In the genomic region with DNA sequence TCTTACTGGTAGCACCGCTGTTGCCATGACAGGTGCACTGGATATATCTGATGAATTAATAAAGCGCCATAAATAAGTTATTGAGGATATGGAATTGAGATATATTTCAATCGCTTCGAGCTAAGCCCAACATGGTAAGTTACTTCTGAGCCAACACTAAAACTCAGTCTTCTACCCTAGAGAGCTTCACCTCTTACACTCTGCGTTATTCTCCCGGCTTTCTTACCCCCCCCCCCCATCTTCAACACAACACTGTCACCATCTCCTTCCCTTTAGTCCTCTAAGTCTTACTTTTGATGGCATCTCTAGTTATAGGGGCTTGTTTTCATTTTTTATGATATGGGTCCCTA, we compare ENCODE assay signal across 11 mouse cellular contexts. TPM values are rescaled to one million over a fixed set of nuclear protein-coding genes. Genes with fewer than 3 reads are reported as not detected.
DNase-seq lines count a peak whose midpoint lies in the region; ATAC-seq lines count a peak whose summit lies in the region.
"Had no signal": no experiment of that assay in that cellular context is flagged by ENCODE, and none has a peak within 500 bp of the region (broad histone marks: within the 10 kb centered on the region; RNA-seq: fewer than 3 reads in every experiment).

No protein-coding gene starts in this region.

- H3K27me3 ChIP-seq in limb, embryonic 13.5 days: no peaks in the 10 kb centered on the region
- H3K27me3 ChIP-seq in limb, embryonic 10.5 days (ENCODE audit: low read depth, poor library complexity, severe bottlenecking): no peaks in the 10 kb centered on the region
- no peaks in the 10 kb centered on the region for H3K27me3 ChIP-seq in midbrain, embryonic 12.5 days
- H3K27me3 ChIP-seq in midbrain, embryonic 14.5 days (ENCODE audit: control insufficient read depth, insufficient read depth, low read length): no peaks in the 10 kb centered on the region
- H3K27me3 ChIP-seq: embryonic facial prominence, embryonic 13.5 days; embryonic facial prominence, embryonic 15.5 days had no signal

- H3K4me2 ChIP-seq in limb, embryonic 13.5 days (replicated peaks): no peak overlapping the region
- no peak overlapping the region for H3K4me2 ChIP-seq in midbrain, embryonic 12.5 days (replicated peaks)
- no peak overlapping the region for H3K4me2 ChIP-seq in midbrain, embryonic 14.5 days (ENCODE audit: low read length)
- H3K4me2 ChIP-seq: embryonic facial prominence, embryonic 13.5 days; embryonic facial prominence, embryonic 15.5 days; forebrain, embryonic 12.5 days; forebrain, embryonic 15.5 days had no signal

- no peaks in the 10 kb centered on the region for H3K36me3 ChIP-seq in limb, embryonic 13.5 days
- no peaks in the 10 kb centered on the region for H3K36me3 ChIP-seq in limb, embryonic 10.5 days
- H3K36me3 ChIP-seq in midbrain, embryonic 12.5 days: no peaks in the 10 kb centered on the region
- H3K36me3 ChIP-seq in midbrain, embryonic 14.5 days (ENCODE audit: control insufficient read depth, insufficient read depth, low read length): no peaks in the 10 kb centered on the region
- H3K36me3 ChIP-seq: embryonic facial prominence, embryonic 13.5 days; embryonic facial prominence, embryonic 15.5 days; forebrain, embryonic 10.5 days; forebrain, embryonic 12.5 days; forebrain, embryonic 15.5 days had no signal

- H3K4me3 ChIP-seq in limb, embryonic 13.5 days: no peak overlapping the region
- H3K4me3 ChIP-seq in limb, embryonic 10.5 days: no peak overlapping the region
- H3K4me3 ChIP-seq in midbrain, embryonic 12.5 days: no peak overlapping the region
- no peak overlapping the region for H3K4me3 ChIP-seq in midbrain, embryonic 14.5 days (replicated peaks; ENCODE audit: low read depth, low read length)
- H3K4me3 ChIP-seq: embryonic facial prominence, embryonic 13.5 days; embryonic facial prominence, embryonic 15.5 days; erythroblast, embryonic 14.5 days; forebrain, embryonic 10.5 days; forebrain, embryonic 12.5 days; forebrain, embryonic 15.5 days had no signal

- no peaks in the 10 kb centered on the region for H3K9me3 ChIP-seq in limb, embryonic 13.5 days
- no peaks in the 10 kb centered on the region for H3K9me3 ChIP-seq in limb, embryonic 10.5 days (replicated peaks)
- H3K9me3 ChIP-seq in midbrain, embryonic 12.5 days: no peaks in the 10 kb centered on the region
- no peaks in the 10 kb centered on the region for H3K9me3 ChIP-seq in midbrain, embryonic 14.5 days (ENCODE audit: control insufficient read depth, low read length)
- H3K9me3 ChIP-seq: embryonic facial prominence, embryonic 13.5 days; embryonic facial prominence, embryonic 15.5 days; forebrain, embryonic 10.5 days; forebrain, embryonic 12.5 days; forebrain, embryonic 15.5 days had no signal

- DNase-seq in limb, embryonic 10.5 days (ENCODE audit: low spot score): no peak
- no peak for DNase-seq in midbrain, embryonic 14.5 days

- H3K4me1 ChIP-seq in limb, embryonic 13.5 days: no peaks in the 10 kb centered on the region
- H3K4me1 ChIP-seq in limb, embryonic 10.5 days: no peaks in the 10 kb centered on the region
- no peaks in the 10 kb centered on the region for H3K4me1 ChIP-seq in midbrain, embryonic 12.5 days
- H3K4me1 ChIP-seq in midbrain, embryonic 14.5 days (ENCODE audit: control insufficient read depth, insufficient read depth, low read length): no peaks in the 10 kb centered on the region
- H3K4me1 ChIP-seq: embryonic facial prominence, embryonic 13.5 days; embryonic facial prominence, embryonic 15.5 days; forebrain, embryonic 10.5 days; forebrain, embryonic 12.5 days; forebrain, embryonic 15.5 days had no signal

- H3K27ac ChIP-seq in limb, embryonic 13.5 days: no peak overlapping the region
- no peak overlapping the region for H3K27ac ChIP-seq in limb, embryonic 10.5 days
- no peak overlapping the region for H3K27ac ChIP-seq in midbrain, embryonic 12.5 days (replicated peaks)
- no peak overlapping the region for H3K27ac ChIP-seq in midbrain, embryonic 14.5 days (replicated peaks; ENCODE audit: low read depth, low read length)
- H3K27ac ChIP-seq: embryonic facial prominence, embryonic 13.5 days; embryonic facial prominence, embryonic 15.5 days; forebrain, embryonic 10.5 days; forebrain, embryonic 12.5 days; forebrain, embryonic 15.5 days had no signal

- 52% methylated on average over 6 of the region's 6 CpGs for WGBS in limb, embryonic 13.5 days
- WGBS in limb, embryonic 10.5 days: 52% methylated on average over 6 of the region's 6 CpGs
- 63% methylated on average over 6 of the region's 6 CpGs for whole genome bisulfite sequencing in midbrain, embryonic 12.5 days
- WGBS in midbrain, embryonic 14.5 days: 64% methylated on average over 6 of the region's 6 CpGs

- no peak overlapping the region for H3K9ac ChIP-seq in limb, embryonic 13.5 days
- H3K9ac ChIP-seq in midbrain, embryonic 12.5 days (replicated peaks): no peak overlapping the region
- H3K9ac ChIP-seq in midbrain, embryonic 14.5 days (replicated peaks; ENCODE audit: low read length): no peak overlapping the region
- H3K9ac ChIP-seq: embryonic facial prominence, embryonic 13.5 days; embryonic facial prominence, embryonic 15.5 days; forebrain, embryonic 12.5 days; forebrain, embryonic 15.5 days had no signal

- peak; percentile 15; the same call in 1 of the 2 replicates for ATAC-seq in limb, embryonic 13.5 days (ENCODE audit: low FRiP score, low read depth)
- ATAC-seq in midbrain, embryonic 12.5 days (ENCODE audit: low FRiP score, low read depth): peak; percentile 56; the same call in 1 of the 2 replicates
- no peak for ATAC-seq in midbrain, embryonic 14.5 days (ENCODE audit: low FRiP score, low TSS enrichment)

RNA-seq across cellular contexts. Expression of gene Erbb4, which starts 31.6 kb away (rescaled TPM):
- polyA plus RNA-seq in limb, embryonic 13.5 days (2015; fragmentation: Nextera tagmentation; extraction: Ambion mirVana): 1.7 TPM in 2 replicates
- 0.16 TPM in 1 of 2 replicates, not detected in the other for polyA plus RNA-seq in limb, embryonic 10.5 days (2016; fragmentation: Nextera tagmentation; extraction: Ambion mirVana)
- 11.1 and 14.0 TPM in 2 replicates for polyA plus RNA-seq in midbrain, embryonic 12.5 days (2016; fragmentation: Nextera tagmentation; extraction: Ambion mirVana)
- 17.8 and 22.3 TPM in 2 replicates for polyA plus RNA-seq in midbrain, embryonic 14.5 days (2014; fragmentation: Nextera tagmentation; extraction: Ambion mirVana)
- polyA plus RNA-seq: C2C12; erythroblast, embryonic 14.5 days had no signal
